Mouse (Mus musculus) cerebellum, adult 2 months (tissue): Measurements from ENCODE around the gene Manf. TPM values are rescaled to one million over a fixed set of nuclear protein-coding genes. Genes with fewer than 3 reads are reported as not detected.

Source experiments
- DNase-seq, 2 experiments: peaks; one replicate each; pipeline ENCODE4 v3.0.0; 2021
- H3K27ac ChIP-seq: fragments of 200-500 bp; 2 replicates; pipeline ENCODE4 v1.5.1; 2012; ENCODE audit warnings: low read length, control low read depth, inconsistent platforms; ENCODE audit not compliant: insufficient read depth
- H3K27me3 ChIP-seq: fragments of 200-500 bp; 2 replicates; pipeline ENCODE4 v1.6.1; 2012; ENCODE audit warnings: inconsistent platforms, mild to moderate bottlenecking, low read length, moderate library complexity; ENCODE audit not compliant: control insufficient read depth, insufficient read depth
- H3K4me1 ChIP-seq: fragments of 200-500 bp; 2 replicates; pipeline ENCODE4 v1.6.1; 2011; ENCODE audit warnings: low read length; ENCODE audit not compliant: control insufficient read depth, insufficient read depth
- H3K4me3 ChIP-seq: fragments of 200-500 bp; replicated peaks from 2 replicates; pipeline ENCODE3; 2011; ENCODE audit warnings: mild to moderate bottlenecking, low read depth, low read length, control low read depth; ENCODE audit not compliant: insufficient read depth
- CTCF ChIP-seq: fragments of 200-500 bp; IDR thresholded peaks from 2 replicates; pipeline ENCODE4 v1.5.1; 2011; ENCODE audit warnings: low read depth, mild to moderate bottlenecking, control low read depth, low read length, moderate library complexity, borderline replicate concordance; ENCODE audit not compliant: insufficient read depth
- POLR2A ChIP-seq: fragments of 200-500 bp; IDR thresholded peaks from 2 replicates; pipeline ENCODE4 v1.6.1; 2011; ENCODE audit warnings: low read length, control low read depth, borderline replicate concordance; ENCODE audit not compliant: insufficient read depth
- WGBS: fragments of 180-500 bp; shearing (Covaris S2); methylation state at CpG from one replicate; pipeline ENCODE4 v1.1.7; 2018; 5-methylcytosine and 5-hydroxymethylcytosine counted together
- polyA plus RNA-seq: library from polyadenylated mRNA; depleted of rRNA; stranded (reverse); fragments of >200 nt; gene quantifications from 2 replicates; pipeline ENCODE4 v1.2.3, GENCODE M21; 2012

The Manf gene
- polyA plus RNA-seq, 1 experiment = 67.1 TPM

DNA sequence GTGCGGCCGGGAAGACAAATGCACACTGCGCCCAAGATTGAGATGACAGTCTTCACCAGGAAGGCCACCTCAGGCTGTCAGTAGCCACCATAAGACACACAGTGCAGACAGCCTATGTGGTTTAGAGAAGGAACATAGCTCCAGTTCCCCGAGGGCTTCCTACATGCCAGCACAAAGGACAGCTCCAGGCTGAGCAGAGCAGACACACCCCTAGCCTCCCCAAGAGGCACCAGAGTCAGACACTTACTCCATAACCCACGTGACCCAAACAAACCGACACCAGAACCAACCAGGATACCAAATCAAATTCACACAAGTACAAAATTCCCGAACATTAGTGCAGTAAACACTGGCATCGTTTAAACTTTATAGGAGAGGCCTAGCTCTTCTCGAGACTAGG, 2.5 kb downstream of the Manf start:
- no peak overlapping the region for H3K4me3 ChIP-seq
- 84% methylated on average over 9 of the region's 9 CpGs for WGBS
- H3K27me3 ChIP-seq = no peaks in the 10 kb centered on the region
- DNase-seq = no peak
- H3K27ac ChIP-seq = no peak overlapping the region
- peaks cover 14% of the 10 kb centered on the region; the same call in 1 of the 2 replicates for H3K4me1 ChIP-seq
- no peak for TF ChIP-seq POLR2A
- no peak for TF ChIP-seq CTCF

DNA sequence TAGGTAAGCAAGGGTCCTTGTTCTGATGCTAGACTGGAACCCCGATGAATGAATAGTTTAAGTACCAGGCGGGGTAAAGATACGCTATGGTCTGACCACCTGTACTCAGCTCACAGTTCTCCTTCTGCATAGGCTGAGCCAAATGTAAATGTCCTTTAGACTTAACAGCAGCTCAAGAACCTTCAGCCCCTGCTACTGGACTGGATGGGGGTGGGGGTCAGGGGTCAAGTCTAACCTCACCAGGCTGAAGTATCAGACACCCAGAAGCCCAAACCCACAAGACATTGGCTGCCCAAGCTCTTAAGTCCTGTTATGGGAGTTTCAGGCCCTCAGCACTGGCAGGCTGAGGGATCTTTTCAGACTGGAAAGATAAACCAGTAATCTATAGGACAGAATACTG, 3.4 kb downstream of the Manf start:
- H3K4me1 ChIP-seq = peaks cover 21% of the 10 kb centered on the region
- no peak overlapping the region for H3K27ac ChIP-seq
- no peak for DNase-seq
- no peak overlapping the region for H3K4me3 ChIP-seq
- H3K27me3 ChIP-seq = no peaks in the 10 kb centered on the region
- TF ChIP-seq CTCF (no peak), POLR2A (no peak)
- 93% methylated on average over 3 of the region's 3 CpGs for WGBS

DNA sequence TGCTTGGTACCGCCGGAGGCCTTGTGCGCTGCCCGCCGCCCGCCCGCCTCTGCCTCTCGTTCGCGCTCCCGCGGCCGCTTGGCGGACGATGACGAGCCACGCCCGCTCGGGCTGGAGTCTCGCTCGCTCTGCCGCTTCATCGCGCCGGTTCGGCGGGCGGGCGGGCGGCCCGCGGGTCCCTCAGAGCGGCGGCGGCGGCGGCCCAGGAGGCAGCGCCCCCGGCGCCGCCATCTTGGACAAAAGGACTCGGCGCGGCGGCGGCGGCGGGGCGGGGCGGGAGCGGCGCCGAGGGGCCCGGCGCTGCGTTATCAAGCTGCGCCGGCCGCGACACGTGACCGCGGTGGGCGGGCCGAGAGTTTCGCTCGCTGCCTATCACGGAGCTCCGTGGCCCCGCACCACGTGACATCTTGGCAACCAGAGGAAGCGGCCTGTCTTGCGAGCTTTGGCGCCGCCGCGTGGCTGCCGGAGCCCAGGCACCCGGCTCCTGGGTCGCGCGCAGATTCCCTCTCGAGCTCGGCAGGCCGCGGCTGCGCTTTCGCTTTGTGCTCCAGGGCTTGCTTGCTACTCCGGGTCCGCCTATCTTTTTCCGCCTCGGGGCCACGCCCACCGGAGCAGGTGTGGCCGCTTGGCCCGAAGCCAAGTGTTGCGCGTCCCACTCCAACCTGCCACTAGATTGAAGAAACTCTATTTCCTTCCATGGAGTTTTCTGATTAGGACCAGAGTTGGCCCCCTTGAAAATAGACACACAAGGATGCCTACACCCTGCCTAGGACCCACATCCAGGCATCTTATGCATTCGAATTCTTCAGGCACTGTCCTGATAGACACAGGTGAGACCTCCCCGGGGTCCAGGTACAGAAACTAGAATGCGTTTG, 4.7 kb downstream of the Manf start, which contains the start of gene Rbm15b:
Gene Rbm15b, minus strand, starts transcription at position 601 of the 875 bp plus-strand sequence.
- 3% methylated on average over 101 of the region's 101 CpGs for WGBS
- DNase-seq = peak; percentile 98
- peaks cover 23% of the 10 kb centered on the region for H3K4me1 ChIP-seq
- peak within 1 kb of the TSS; percentile 56; the same call in 1 of the 2 replicates for H3K27ac ChIP-seq
- H3K4me3 ChIP-seq = peak within 1 kb of the TSS; percentile 65
- no peaks in the 10 kb centered on the region for H3K27me3 ChIP-seq
- peak; percentile 74 for TF ChIP-seq CTCF
- no peak for TF ChIP-seq POLR2A

DNA sequence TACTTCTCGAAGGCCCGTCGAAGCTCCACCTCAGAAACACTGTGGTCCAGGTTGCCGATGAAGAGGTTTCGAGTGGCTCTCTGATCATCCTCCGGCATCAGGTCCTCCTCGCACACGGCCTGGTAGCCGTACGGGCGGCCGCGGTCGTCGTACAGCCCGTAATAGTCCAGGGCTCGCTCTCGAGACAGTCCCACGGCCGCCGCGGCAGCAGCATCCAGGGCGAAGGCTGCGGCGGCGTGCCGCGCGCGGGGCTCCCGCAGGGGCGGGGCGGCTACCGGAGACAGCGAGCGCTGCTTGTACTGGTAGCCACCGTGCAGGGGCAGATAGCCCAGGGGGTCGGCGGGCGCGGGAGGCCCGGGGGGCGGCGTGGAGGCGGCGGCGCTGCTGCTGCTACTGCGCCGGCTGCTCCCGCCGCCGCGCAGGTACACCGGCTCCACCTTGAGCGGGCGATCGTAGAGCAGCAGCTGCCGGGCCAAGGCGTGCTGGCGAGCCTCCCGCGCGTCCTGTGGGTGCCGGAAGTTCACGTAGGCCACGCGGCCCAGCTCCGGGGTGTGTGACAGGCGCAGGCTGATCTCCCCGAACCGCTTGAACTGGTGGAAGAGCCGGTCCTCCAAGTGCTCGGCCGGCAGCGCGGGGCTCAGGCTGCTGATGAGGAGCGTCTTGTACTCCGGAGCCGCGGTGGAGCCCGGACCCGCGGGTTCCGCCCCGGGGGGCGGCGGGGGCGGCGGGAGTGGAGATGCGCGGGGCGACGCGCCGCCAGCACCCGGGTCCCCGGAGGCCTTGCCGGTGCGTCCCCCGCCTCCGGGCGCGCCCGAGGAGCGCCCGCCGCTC, 5.7 kb downstream of the Manf start:
- DNase-seq = peak; percentile 77
- Histone ChIP-seq H3K27me3 (no peaks in the 10 kb centered on the region), H3K27ac (peak overlapping the region; percentile 56; the same call in 1 of the 2 replicates), H3K4me1 (peaks cover 23% of the 10 kb centered on the region), H3K4me3 (peak overlapping the region; percentile 65)
- TF ChIP-seq CTCF = no peak
- 1% methylated on average over 89 of the region's 107 CpGs for WGBS

DNA sequence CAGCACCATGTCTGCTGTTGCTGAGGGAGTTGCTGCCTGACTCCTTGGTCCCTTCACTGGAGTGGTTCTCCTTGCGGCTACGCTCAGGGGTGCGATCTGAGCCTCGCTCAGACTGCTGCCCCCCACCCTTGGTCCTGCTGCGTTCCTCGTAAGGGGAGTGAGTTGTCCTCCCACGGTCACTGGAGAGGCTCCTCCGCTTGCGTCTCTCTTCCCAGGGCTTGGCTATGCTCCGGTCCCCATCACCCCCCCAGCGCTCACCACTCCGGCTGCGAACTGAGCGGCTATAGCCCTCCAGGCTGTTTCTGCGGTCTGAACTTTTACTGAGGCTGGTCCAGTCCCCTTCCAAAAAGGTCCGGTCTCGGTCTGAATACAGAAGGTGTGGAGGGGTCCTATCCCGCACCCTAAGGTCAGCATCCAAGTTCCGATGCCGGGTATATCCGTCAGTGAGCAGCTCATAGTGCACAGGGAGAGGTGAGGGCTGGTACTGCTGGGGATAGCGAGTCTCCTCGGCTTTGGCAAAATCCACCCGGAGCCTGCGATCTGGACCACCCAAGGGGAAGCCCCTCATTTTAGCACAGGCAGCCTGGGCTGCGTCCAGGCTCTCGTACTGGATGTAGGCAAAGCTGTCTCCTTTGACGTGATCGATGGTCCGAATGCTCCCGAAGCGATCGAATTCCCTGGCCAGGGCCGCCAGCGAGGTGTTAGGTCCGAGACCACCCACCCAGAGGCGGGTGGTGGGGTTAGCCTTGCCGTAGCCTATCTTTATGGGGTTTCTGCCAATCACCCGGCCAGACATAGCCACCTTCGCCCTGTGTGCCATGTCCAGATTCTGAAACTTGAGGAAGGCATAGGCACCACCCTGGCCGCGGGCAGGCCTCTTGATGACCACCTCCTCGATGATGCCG, 6.5 kb downstream of the Manf start:
- WGBS = 13% methylated on average over 44 of the region's 44 CpGs

DNA sequence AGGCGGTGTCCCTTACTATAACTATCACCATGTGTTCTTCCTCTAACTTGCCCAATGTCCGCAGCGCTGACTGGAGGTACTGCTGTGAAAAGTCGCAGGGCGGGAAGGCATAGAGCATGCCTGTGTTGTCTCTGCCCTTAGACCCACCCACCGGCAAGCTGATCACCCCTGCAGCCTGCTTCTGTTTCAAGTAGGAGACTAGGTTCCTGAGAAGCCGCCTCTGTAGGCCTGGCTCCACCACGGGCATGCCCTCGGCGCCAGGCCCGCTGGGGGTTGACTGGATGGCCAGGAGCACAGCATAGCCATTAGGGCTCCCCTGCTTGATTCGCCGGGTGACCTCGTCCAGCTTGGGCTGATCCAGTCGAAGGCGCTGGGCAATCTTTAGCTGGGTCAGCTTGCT, 7.5 kb downstream of the Manf start:
- Histone ChIP-seq H3K4me3 (no peak overlapping the region), H3K4me1 (peaks cover 21% of the 10 kb centered on the region), H3K27ac (no peak overlapping the region), H3K27me3 (no peaks in the 10 kb centered on the region)
- TF ChIP-seq POLR2A (no peak), CTCF (no peak)
- DNase-seq = peak; percentile 30 to 49
- WGBS = 20% methylated on average over 16 of the region's 16 CpGs

More for the DNA sequence above, 6.5 kb downstream of the Manf start:
- peak; percentile 29 to 46 for DNase-seq
- no peak for TF ChIP-seq POLR2A
- TF ChIP-seq CTCF = no peak
- Histone ChIP-seq H3K4me1 (peaks cover 21% of the 10 kb centered on the region), H3K27me3 (no peaks in the 10 kb centered on the region), H3K4me3 (peak overlapping the region; percentile 65), H3K27ac (no peak overlapping the region)

DNA sequence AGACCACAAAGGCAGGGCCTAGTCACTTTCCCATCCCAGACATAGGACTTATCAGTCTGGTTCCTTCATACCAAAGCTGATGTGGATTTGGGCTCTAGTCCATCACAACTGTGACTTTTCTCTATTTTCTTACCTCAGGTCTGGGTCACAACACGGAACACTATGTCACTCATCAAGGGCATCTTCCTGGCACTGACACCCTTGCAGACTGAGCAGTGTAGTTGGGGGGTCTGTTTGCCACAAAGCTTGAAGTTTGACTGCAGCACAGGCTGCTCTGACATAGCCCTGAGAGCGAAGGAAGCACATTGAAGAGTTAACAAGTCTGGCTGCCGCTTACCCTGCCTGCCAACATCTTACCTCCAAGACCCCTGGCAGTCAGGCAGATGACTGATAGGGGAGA, 8.7 kb downstream of the Manf start:
- Histone ChIP-seq H3K27ac (no peak overlapping the region), H3K27me3 (no peaks in the 10 kb centered on the region), H3K4me1 (peaks cover 21% of the 10 kb centered on the region), H3K4me3 (no peak overlapping the region)
- TF ChIP-seq POLR2A (no peak), CTCF (no peak)
- WGBS = 44% methylated on average over 3 of the region's 3 CpGs
- no peak for DNase-seq
